Mouse (Mus musculus): ENCODE results near the gene Pck1.

DNA sequence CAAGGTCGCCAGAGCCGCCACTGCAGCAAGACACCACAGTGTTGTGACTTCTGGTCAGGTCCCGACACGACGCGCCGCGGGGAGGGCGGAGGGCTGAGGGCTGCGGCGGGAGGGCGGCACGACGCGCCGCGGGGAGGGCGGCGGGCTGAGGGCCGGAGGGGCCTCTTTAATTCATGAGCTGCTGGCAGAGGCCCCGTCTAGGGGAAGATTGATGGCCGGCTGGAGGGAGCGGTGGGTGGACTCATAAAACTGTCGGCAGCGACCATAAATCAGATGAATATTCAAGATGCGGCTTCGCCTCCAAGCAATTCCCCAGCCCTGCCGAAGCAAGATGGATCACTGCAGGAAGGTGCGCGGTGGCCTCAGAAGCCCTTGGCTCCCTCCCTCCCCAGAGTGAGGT lies 18.6 kb downstream of the Pck1 start:
- TF ChIP-seq CTCF (IDR thresholded peaks at IDR 0.05; ENCODE audit: extremely low read depth, insufficient read depth, insufficient read length, insufficient replicate concordance) (no peak), POLR2A (IDR thresholded peaks at IDR 0.05; ENCODE audit: low read depth, low read length) (no peak)
